In genomic region chr2:117951337-117951718, GRCm38 (mm10) we compare ENCODE assay signal across 16 mouse cellular contexts.
A peak's percentile ranks its signal among the peaks of the same experiment; 100 is the strongest.
DNase-seq lines count a peak whose midpoint lies in the region; ATAC-seq lines count a peak whose summit lies in the region.
"Had no signal": no experiment of that assay in that cellular context is flagged by ENCODE, and none has a peak within 500 bp of the region (broad histone marks: within the 10 kb centered on the region; RNA-seq: fewer than 3 reads in every experiment).

No protein-coding gene starts in this region.

- peak overlapping the region; percentile 71 for H3K27ac ChIP-seq in embryonic facial prominence, embryonic 15.5 days (replicated peaks)
- H3K27ac ChIP-seq in heart, embryonic 11.5 days (ENCODE audit: low read depth, low read length): no peak overlapping the region
- H3K27ac ChIP-seq in kidney, embryonic 14.5 days (ENCODE audit: low read depth, low read length): no peak overlapping the region
- H3K27ac ChIP-seq: forebrain, embryonic 15.5 days; hindbrain, embryonic 10.5 days had no signal

- no peak overlapping the region for H3K9ac ChIP-seq in embryonic facial prominence, embryonic 15.5 days
- H3K9ac ChIP-seq in heart, embryonic 11.5 days (ENCODE audit: low read depth, low read length): no peak overlapping the region
- H3K9ac ChIP-seq in kidney, embryonic 14.5 days (ENCODE audit: low read depth, low read length): no peak overlapping the region
- H3K9ac ChIP-seq: forebrain, embryonic 15.5 days; heart, embryonic 12.5 days had no signal

- DNase-seq in right cerebral cortex, adult 18-20 months: peak; percentile 7
- no peak for DNase-seq in right cerebral cortex, postnatal 25 days
- DNase-seq: cerebellum, adult 18-20 months; embryo, embryonic 11 days; gastrocnemius, postnatal 25 days; kidney, adult 11 months; kidney, postnatal 36 days; liver had no signal

- no peaks in the 10 kb centered on the region for H3K9me3 ChIP-seq in embryonic facial prominence, embryonic 15.5 days (replicated peaks)
- H3K9me3 ChIP-seq in heart, embryonic 11.5 days (replicated peaks; ENCODE audit: control insufficient read depth, low read length): no peaks in the 10 kb centered on the region
- H3K9me3 ChIP-seq in kidney, embryonic 14.5 days (ENCODE audit: control insufficient read depth, low read length): no peaks in the 10 kb centered on the region
- H3K9me3 ChIP-seq: forebrain, embryonic 15.5 days; heart, embryonic 12.5 days; hindbrain, embryonic 10.5 days had no signal

- ATAC-seq in embryonic facial prominence, embryonic 15.5 days (ENCODE audit: insufficient number of reproducible peaks, low FRiP score, low TSS enrichment, low read depth): peak; percentile 29; the same call in 1 of the 2 replicates
- ATAC-seq in megakaryocyte progenitor cell, adult 5-6 weeks (replicated peaks; ENCODE audit: poor library complexity): peak; percentile 89
- no peak for ATAC-seq in heart, embryonic 11.5 days (replicated peaks; ENCODE audit: insufficient number of reproducible peaks, low FRiP score, low TSS enrichment)
- no peak for ATAC-seq in kidney, embryonic 14.5 days (ENCODE audit: low FRiP score, low TSS enrichment)
- no peak for ATAC-seq in inflammation-experienced regulatory T-cells, adult 6 months
- ATAC-seq: forebrain, embryonic 15.5 days had no signal

- H3K4me3 ChIP-seq in embryonic facial prominence, embryonic 15.5 days (replicated peaks): no peak overlapping the region
- H3K4me3 ChIP-seq in heart, embryonic 11.5 days (ENCODE audit: low read depth, low read length): no peak overlapping the region
- no peak overlapping the region for H3K4me3 ChIP-seq in kidney, embryonic 14.5 days (ENCODE audit: low read length)
- H3K4me3 ChIP-seq: forebrain, embryonic 15.5 days; heart, embryonic 12.5 days; hindbrain, embryonic 10.5 days had no signal

- 21% methylated on average over 2 of the region's 2 CpGs for WGBS in embryonic facial prominence, embryonic 15.5 days
- WGBS in heart, embryonic 11.5 days (ENCODE audit: insufficient replicate concordance): 67% methylated on average over 2 of the region's 2 CpGs
- 73% methylated on average over 2 of the region's 2 CpGs for WGBS in kidney, embryonic 14.5 days

- no peaks in the 10 kb centered on the region for H3K36me3 ChIP-seq in embryonic facial prominence, embryonic 15.5 days
- H3K36me3 ChIP-seq in heart, embryonic 11.5 days (ENCODE audit: control insufficient read depth, insufficient read depth, low read length): no peaks in the 10 kb centered on the region
- H3K36me3 ChIP-seq in kidney, embryonic 14.5 days (ENCODE audit: control insufficient read depth, insufficient read depth, low read length): no peaks in the 10 kb centered on the region
- H3K36me3 ChIP-seq: forebrain, embryonic 15.5 days; heart, embryonic 12.5 days; hindbrain, embryonic 10.5 days had no signal

- H3K4me1 ChIP-seq in embryonic facial prominence, embryonic 15.5 days: peaks cover 9% of the 10 kb centered on the region
- no peaks in the 10 kb centered on the region for H3K4me1 ChIP-seq in heart, embryonic 11.5 days (ENCODE audit: control insufficient read depth, insufficient read depth, low read length)
- H3K4me1 ChIP-seq in kidney, embryonic 14.5 days (ENCODE audit: control insufficient read depth, insufficient read depth, low read length): no peaks in the 10 kb centered on the region
- H3K4me1 ChIP-seq: forebrain, embryonic 15.5 days; heart, embryonic 12.5 days; hindbrain, embryonic 10.5 days had no signal

- H3K4me2 ChIP-seq in embryonic facial prominence, embryonic 15.5 days (replicated peaks): no peak overlapping the region
- no peak overlapping the region for H3K4me2 ChIP-seq in heart, embryonic 11.5 days
- no peak overlapping the region for H3K4me2 ChIP-seq in kidney, embryonic 14.5 days (replicated peaks; ENCODE audit: low read depth, low read length)
- H3K4me2 ChIP-seq: forebrain, embryonic 15.5 days; heart, embryonic 12.5 days had no signal

- no peaks in the 10 kb centered on the region for H3K27me3 ChIP-seq in embryonic facial prominence, embryonic 15.5 days
- H3K27me3 ChIP-seq in heart, embryonic 11.5 days (ENCODE audit: control insufficient read depth, insufficient read depth, low read length): no peaks in the 10 kb centered on the region
- no peaks in the 10 kb centered on the region for H3K27me3 ChIP-seq in kidney, embryonic 14.5 days (ENCODE audit: control insufficient read depth, insufficient read depth, low read length)
- H3K27me3 ChIP-seq: forebrain, embryonic 15.5 days; heart, embryonic 12.5 days had no signal

Comparison
In these comparisons a context has a peak if more than half of its experiments do, and no peak if none do; other contexts are left out.
1. ATAC-seq: peak in embryonic facial prominence, embryonic 15.5 days (single experiment) and megakaryocyte progenitor cell, adult 5-6 weeks (single experiment); none in heart, embryonic 11.5 days (single experiment), kidney, embryonic 14.5 days (single experiment) and inflammation-experienced regulatory T-cells, adult 6 months (single experiment).